Mouse (Mus musculus): ENCODE data around the gene Il18. TPM values are rescaled to one million over a fixed set of nuclear protein-coding genes. Genes with fewer than 3 reads are reported as not detected.

Il18 gene
- polyA plus RNA-seq, 1 experiment from 2014 or later, result 27.3 TPM

DNA sequence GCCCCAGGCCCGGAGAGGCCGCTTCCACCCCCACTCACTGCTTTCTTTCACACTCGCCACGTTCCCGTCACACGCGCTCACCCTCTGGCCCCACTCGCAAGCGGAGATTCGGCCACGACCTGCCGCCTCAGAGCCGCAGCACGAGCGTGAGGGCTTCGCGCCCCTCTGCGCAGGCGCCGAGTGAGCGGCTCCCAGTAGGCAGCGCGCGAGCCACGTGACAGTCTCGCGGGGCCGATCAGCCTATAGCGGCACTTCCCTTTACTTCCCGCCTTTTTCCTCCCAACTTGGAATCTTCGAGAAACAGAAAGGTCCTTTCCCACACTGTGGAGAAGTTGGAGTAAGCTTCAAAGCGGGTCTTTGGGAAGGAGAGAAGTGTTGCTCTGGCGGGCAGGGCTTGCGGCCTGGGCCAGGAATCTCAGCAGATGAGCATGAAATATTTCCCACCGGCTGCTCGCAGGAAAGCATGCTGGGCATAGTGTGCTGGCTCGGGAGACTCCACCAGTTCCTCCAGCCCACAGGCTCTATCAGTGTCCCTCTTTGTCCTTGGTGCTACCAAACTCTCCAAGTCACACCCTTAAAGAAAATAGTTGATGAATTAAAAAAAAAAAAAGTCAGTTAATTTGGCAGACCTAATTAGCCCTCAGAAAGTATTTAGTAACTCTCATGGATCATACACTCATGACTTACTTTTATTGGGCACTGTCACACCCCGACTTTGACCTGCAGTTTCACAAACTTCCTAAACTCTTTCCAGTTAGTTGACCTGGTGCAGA is 6.7 kb downstream of the Il18 start, which contains the start of gene Tex12:
TSS of gene Tex12 (minus strand) at position 181 of the 773 bp plus-strand sequence.
- Histone ChIP-seq H3K4me1 (replicated peaks) (no peaks in the 10 kb centered on the region), H3K36me3 (peaks cover 5% of the 10 kb centered on the region; the same call in 1 of the 2 replicates), H3K4me2 (replicated peaks) (no peak within 1 kb of the TSS), H3K9me3 (peaks cover 4% of the 10 kb centered on the region; the same call in 1 of the 2 replicates), H3K4me3 (replicated peaks) (no peak within 1 kb of the TSS), H3K27me3 (no peaks in the 10 kb centered on the region), H3K27ac (no peak within 1 kb of the TSS), H3K9ac (replicated peaks) (no peak within 1 kb of the TSS)
- ATAC-seq, result no peak
- WGBS, result 90% methylated on average over 38 of the region's 38 CpGs

- Histone ChIP-seq H3K9ac (replicated peaks) (no peak overlapping the region), H3K27me3 (no peaks in the 10 kb centered on the region), H3K27ac (no peak overlapping the region), H3K4me3 (replicated peaks) (no peak overlapping the region), H3K4me1 (replicated peaks) (no peaks in the 10 kb centered on the region), H3K4me2 (replicated peaks) (no peak overlapping the region), H3K9me3 (peaks cover 4% of the 10 kb centered on the region; the same call in 1 of the 2 replicates), H3K36me3 (peaks cover 5% of the 10 kb centered on the region; the same call in 1 of the 2 replicates)
- ATAC-seq, result no peak
- WGBS, result 90% methylated on average over 2 of the region's 2 CpGs
Measured at GRCm38 (mm10) chr9:50561918-50562360, 7.3 kb downstream of the Il18 start.

- Histone ChIP-seq H3K27me3 (no peaks in the 10 kb centered on the region), H3K4me3 (replicated peaks) (no peak overlapping the region), H3K4me1 (replicated peaks) (no peaks in the 10 kb centered on the region), H3K4me2 (replicated peaks) (no peak overlapping the region), H3K27ac (no peak overlapping the region), H3K9ac (replicated peaks) (no peak overlapping the region), H3K9me3 (peaks cover 4% of the 10 kb centered on the region; the same call in 1 of the 2 replicates), H3K36me3 (peaks cover 5% of the 10 kb centered on the region; the same call in 1 of the 2 replicates)
- no peak for ATAC-seq
- 85% methylated on average over 7 of the region's 7 CpGs for WGBS
Measured at GRCm38 (mm10) chr9:50565173-50565572, 10.5 kb downstream of the Il18 start.

GRCm38 (mm10) chr9:50565940-50566339 is 11.3 kb downstream of the Il18 start:
- H3K27me3 ChIP-seq, result no peaks in the 10 kb centered on the region
- peaks cover 2% of the 10 kb centered on the region; the same call in 1 of the 2 replicates for H3K9me3 ChIP-seq
- no peak for ATAC-seq
- 87% methylated on average over 4 of the region's 4 CpGs for WGBS
- peaks cover 5% of the 10 kb centered on the region; the same call in 1 of the 2 replicates for H3K36me3 ChIP-seq
- no peak overlapping the region for H3K9ac ChIP-seq (replicated peaks)
- H3K27ac ChIP-seq, result no peak overlapping the region
- no peaks in the 10 kb centered on the region for H3K4me1 ChIP-seq (replicated peaks)
- H3K4me2 ChIP-seq (replicated peaks), result no peak overlapping the region
- no peak overlapping the region for H3K4me3 ChIP-seq (replicated peaks)

GRCm38 (mm10) chr9:50567372-50567771 is 12.7 kb downstream of the Il18 start:
- Histone ChIP-seq H3K9me3 (no peaks in the 10 kb centered on the region), H3K4me2 (replicated peaks) (no peak overlapping the region), H3K36me3 (no peaks in the 10 kb centered on the region), H3K4me1 (replicated peaks) (no peaks in the 10 kb centered on the region), H3K9ac (replicated peaks) (no peak overlapping the region), H3K27ac (no peak overlapping the region), H3K4me3 (replicated peaks) (no peak overlapping the region), H3K27me3 (no peaks in the 10 kb centered on the region)
- ATAC-seq, result no peak
- 88% methylated on average over 4 of the region's 4 CpGs for WGBS

- Histone ChIP-seq H3K4me1 (replicated peaks) (no peaks in the 10 kb centered on the region), H3K4me3 (replicated peaks) (no peak overlapping the region), H3K36me3 (no peaks in the 10 kb centered on the region), H3K27me3 (no peaks in the 10 kb centered on the region), H3K27ac (no peak overlapping the region), H3K9ac (replicated peaks) (no peak overlapping the region), H3K9me3 (no peaks in the 10 kb centered on the region), H3K4me2 (replicated peaks) (no peak overlapping the region)
- no peak for ATAC-seq
- WGBS, result 84% methylated on average over 2 of the region's 2 CpGs
Measured at GRCm38 (mm10) chr9:50567881-50568280, 13.3 kb downstream of the Il18 start.

DNA sequence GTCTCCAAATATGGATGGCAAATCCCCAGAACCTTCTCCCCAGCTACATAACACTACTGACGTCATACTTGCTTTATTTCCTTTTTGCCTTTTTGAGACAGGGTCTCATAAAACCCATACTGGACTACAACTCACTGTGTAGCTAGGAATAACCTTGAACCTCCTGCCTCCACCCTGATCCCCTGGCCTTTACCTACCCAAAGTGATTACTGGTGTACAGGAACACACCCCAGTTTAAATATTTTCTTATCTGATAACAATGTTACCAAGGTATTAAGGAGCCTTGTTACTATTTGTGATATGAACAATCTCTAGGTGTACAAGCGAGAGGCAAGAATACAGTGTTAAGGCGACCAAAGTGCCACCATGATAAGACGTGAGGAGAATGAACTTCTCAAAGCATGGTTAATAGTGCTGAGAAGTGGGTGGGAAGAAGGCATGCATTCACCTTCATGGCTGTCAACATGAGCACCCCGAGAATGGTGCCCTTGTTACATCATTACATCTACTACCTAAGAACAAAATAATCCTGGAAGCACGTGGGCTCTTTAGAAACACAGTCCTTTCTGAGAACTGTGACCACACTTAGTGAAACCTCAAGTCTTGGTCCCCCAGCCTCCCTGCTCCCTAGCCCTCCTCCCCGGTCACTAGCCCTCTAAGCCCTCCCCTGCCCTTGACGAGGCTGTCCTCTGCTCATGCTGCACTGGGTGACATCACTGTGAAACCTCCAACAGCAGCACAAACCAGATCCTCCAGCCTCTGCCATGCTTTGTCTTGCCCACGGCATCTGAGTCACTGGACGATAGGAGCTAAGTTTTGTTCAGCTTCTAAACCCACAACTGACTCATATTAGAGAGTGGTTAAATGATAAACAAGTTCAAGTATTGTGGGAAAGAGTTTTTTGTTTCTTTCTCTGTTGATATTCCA is 15.2 kb downstream of the Il18 start:
- 83% methylated on average over 10 of the region's 10 CpGs for WGBS
- no peak for ATAC-seq
- no peak overlapping the region for H3K4me3 ChIP-seq (replicated peaks)

GRCm38 (mm10) chr9:50580370-50580769 is 25.7 kb downstream of the Il18 start:
- WGBS, result 16% methylated on average over 4 of the region's 4 CpGs

More for the DNA sequence above, 15.2 kb downstream of the Il18 start:
- no peak overlapping the region for H3K9ac ChIP-seq (replicated peaks)
- no peaks in the 10 kb centered on the region for H3K27me3 ChIP-seq
- H3K9me3 ChIP-seq, result no peaks in the 10 kb centered on the region
- no peaks in the 10 kb centered on the region for H3K4me1 ChIP-seq (replicated peaks)
- no peak overlapping the region for H3K27ac ChIP-seq
- H3K4me2 ChIP-seq (replicated peaks), result no peak overlapping the region
- no peaks in the 10 kb centered on the region for H3K36me3 ChIP-seq

GRCm38 (mm10) chr9:50585145-50585818 is 30.7 kb downstream of the Il18 start:
- Histone ChIP-seq H3K27ac (no peak overlapping the region), H3K9me3 (no peaks in the 10 kb centered on the region), H3K36me3 (no peaks in the 10 kb centered on the region), H3K4me1 (replicated peaks) (0 out of 2 replicates have a peak, but pooled peaks cover 3% of the 10 kb centered on the region), H3K4me3 (replicated peaks) (no peak overlapping the region), H3K27me3 (no peaks in the 10 kb centered on the region), H3K9ac (replicated peaks) (no peak overlapping the region), H3K4me2 (replicated peaks) (no peak overlapping the region)
- 87% methylated on average over 6 of the region's 6 CpGs for WGBS
- no peak for ATAC-seq

More at GRCm38 (mm10) chr9:50580370-50580769, 25.7 kb downstream of the Il18 start:
- H3K27ac ChIP-seq, result no peak overlapping the region
- no peaks in the 10 kb centered on the region for H3K36me3 ChIP-seq
- H3K9ac ChIP-seq (replicated peaks), result no peak overlapping the region
- ATAC-seq, result no peak
- H3K9me3 ChIP-seq, result no peaks in the 10 kb centered on the region
- H3K27me3 ChIP-seq, result no peaks in the 10 kb centered on the region
- H3K4me1 ChIP-seq (replicated peaks), result 0 out of 2 replicates have a peak, but pooled peaks cover 3% of the 10 kb centered on the region
- no peak overlapping the region for H3K4me3 ChIP-seq (replicated peaks)
- no peak overlapping the region for H3K4me2 ChIP-seq (replicated peaks)

DNA sequence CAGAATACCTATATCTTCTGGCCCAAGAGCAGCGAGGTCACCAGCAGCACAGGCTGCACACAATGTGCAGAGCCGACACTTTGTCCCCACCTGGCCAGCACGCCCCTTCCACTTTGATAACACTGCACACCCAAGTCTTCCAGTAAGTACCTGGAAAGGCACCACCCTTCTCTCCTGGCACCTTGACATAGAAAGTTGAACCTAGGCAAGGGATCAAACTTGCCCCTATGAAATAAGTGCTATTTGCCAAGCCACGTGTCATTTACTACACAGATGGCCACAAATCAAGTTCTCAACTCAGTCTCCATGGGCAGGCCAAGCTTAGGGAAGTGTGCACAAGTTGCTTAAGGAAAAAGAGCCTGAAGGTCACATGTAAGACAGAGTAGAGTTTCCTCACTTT is 32.3 kb downstream of the Il18 start:
- Histone ChIP-seq H3K9ac (replicated peaks) (no peak overlapping the region), H3K27ac (no peak overlapping the region), H3K27me3 (no peaks in the 10 kb centered on the region), H3K9me3 (no peaks in the 10 kb centered on the region), H3K36me3 (no peaks in the 10 kb centered on the region), H3K4me2 (replicated peaks) (no peak overlapping the region), H3K4me1 (replicated peaks) (no peaks in the 10 kb centered on the region), H3K4me3 (replicated peaks) (no peak overlapping the region)
- no peak for ATAC-seq
- WGBS, result 77% methylated on average over 4 of the region's 4 CpGs

DNA sequence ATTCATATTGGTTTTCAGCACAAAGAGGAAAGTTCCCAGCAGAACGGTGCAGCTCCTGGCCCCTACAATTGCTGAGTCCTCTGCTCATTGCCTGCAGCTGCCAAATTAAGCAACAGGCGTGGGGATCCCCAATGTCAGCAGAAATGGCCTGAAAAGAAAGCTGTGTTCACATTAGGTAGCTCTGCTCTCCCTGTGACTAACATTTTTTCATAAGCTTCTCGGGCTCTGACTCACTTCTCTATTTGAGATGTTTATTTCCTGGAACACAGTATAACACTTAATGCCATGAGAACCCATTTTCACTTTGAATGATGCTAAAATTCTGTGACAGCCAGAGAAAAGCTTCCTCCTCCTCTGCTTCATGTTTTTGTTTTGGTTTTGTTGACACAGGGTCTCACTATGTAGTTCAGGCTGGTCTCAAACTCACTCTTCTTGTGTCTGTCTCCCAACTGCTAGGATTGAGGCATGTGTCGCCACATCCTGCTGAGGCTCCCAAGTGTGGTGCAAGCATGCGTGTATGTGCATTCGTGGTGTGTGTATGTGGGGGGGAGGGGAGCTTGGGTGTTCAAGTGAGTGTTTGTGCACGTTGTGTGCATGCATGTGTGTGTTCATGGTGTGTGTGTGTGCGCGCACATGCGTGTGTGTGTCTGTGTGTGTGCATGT is 36.4 kb downstream of the Il18 start:
- no peak overlapping the region for H3K4me3 ChIP-seq (replicated peaks)
- no peak overlapping the region for H3K9ac ChIP-seq (replicated peaks)
- ATAC-seq, result no peak
- H3K4me2 ChIP-seq (replicated peaks), result no peak overlapping the region
- peaks cover 12% of the 10 kb centered on the region for H3K36me3 ChIP-seq
- WGBS, result 83% methylated on average over 10 of the region's 10 CpGs
- H3K27me3 ChIP-seq, result no peaks in the 10 kb centered on the region
- no peaks in the 10 kb centered on the region for H3K9me3 ChIP-seq
- no peak overlapping the region for H3K27ac ChIP-seq
- H3K4me1 ChIP-seq (replicated peaks), result no peaks in the 10 kb centered on the region

Measured in midbrain, embryonic 13.5 days (tissue).